Mouse (Mus musculus) heart, postnatal 0 days (tissue): ENCODE results near the gene Nrip1. TPM values are rescaled to one million over a fixed set of nuclear protein-coding genes. Genes with fewer than 3 reads are reported as not detected.

ENCODE experiments used
- ATAC-seq: fragments of 200-750 bp; cut with Nextera tagmentation; 2 replicates; pipeline ENCODE4 v1.8.0; 2017; ENCODE audit warnings: low read depth, moderate number of reproducible peaks, moderate library complexity; ENCODE audit not compliant: insufficient read depth
- DNase-seq: peaks from one replicate; pipeline ENCODE4 v3.0.0-alpha.2; 2016; ENCODE audit warnings: low spot score
- H3K27ac ChIP-seq: fragments of 300-500 bp; sonication (generic); 2 replicates; pipeline ENCODE4 v1.5.1; 2014; ENCODE audit warnings: low read depth, mild to moderate bottlenecking
- H3K27me3 ChIP-seq: fragments of 300-500 bp; sonication (generic); 2 replicates; pipeline ENCODE4 v1.6.1; 2014; ENCODE audit warnings: low read length, mixed read lengths; ENCODE audit not compliant: control insufficient read depth, insufficient read depth
- H3K36me3 ChIP-seq: fragments of 300-500 bp; sonication (generic); replicated peaks from 2 replicates; pipeline ENCODE4 v1.6.1; 2014; ENCODE audit warnings: low read length, mixed read lengths; ENCODE audit not compliant: control insufficient read depth, insufficient read depth
- H3K4me1 ChIP-seq: fragments of 300-500 bp; sonication (generic); 2 replicates; pipeline ENCODE4 v1.6.1; 2014; ENCODE audit warnings: antibody characterized with exemption; ENCODE audit not compliant: control insufficient read depth, insufficient read depth
- H3K4me2 ChIP-seq: fragments of 300-500 bp; sonication (generic); 2 replicates; pipeline ENCODE4 v1.6.1; 2014; ENCODE audit warnings: low read depth, mild to moderate bottlenecking, low read length, moderate library complexity
- H3K4me3 ChIP-seq: fragments of 300-500 bp; sonication (generic); 2 replicates; pipeline ENCODE4 v1.5.1; 2014; ENCODE audit warnings: low read depth, low read length
- H3K9ac ChIP-seq: fragments of 300-500 bp; sonication (generic); replicated peaks from 2 replicates; pipeline ENCODE4 v1.6.1; 2014; ENCODE audit warnings: low read depth, low read length, mixed read lengths
- H3K9me3 ChIP-seq: fragments of 300-500 bp; sonication (generic); replicated peaks from 2 replicates; pipeline ENCODE4 v1.6.1; 2016; ENCODE audit warnings: low read length; ENCODE audit not compliant: control insufficient read depth
- CTCF ChIP-seq: IDR thresholded peaks from 2 replicates; pipeline ENCODE4 v1.5.1; 2016; ENCODE audit warnings: antibody characterized with exemption, control low read depth, low read depth
- EP300 ChIP-seq: IDR thresholded peaks from 2 replicates; pipeline ENCODE4 v1.6.1; 2016; ENCODE audit warnings: antibody characterized with exemption, low read depth
- WGBS: fragments of 180-500 bp; shearing (Covaris S2); extraction: QIAGEN DNeasy Blood & Tissue Kit; methylation state at CpG from one replicate; pipeline ENCODE4 v1.1.7; 2014; 5-methylcytosine and 5-hydroxymethylcytosine counted together
- polyA plus RNA-seq: library from polyadenylated mRNA; unstranded; fragments of >200 nt; fragmentation: Nextera tagmentation; extraction: Ambion mirVana; gene quantifications from 2 replicates; pipeline ENCODE4 v1.2.1, GENCODE M21; 2015
- total RNA-seq: library from RNA; depleted of rRNA; stranded (reverse); fragments of >200 nt; gene quantifications from 2 replicates; pipeline ENCODE4 v1.2.3, GENCODE M21; 2014; ENCODE audit warnings: low replicate concordance

Nrip1 gene
- total and polyA plus RNA-seq, 2 experiments from 2014 or later = 9.0 to 13.3 TPM

DNA sequence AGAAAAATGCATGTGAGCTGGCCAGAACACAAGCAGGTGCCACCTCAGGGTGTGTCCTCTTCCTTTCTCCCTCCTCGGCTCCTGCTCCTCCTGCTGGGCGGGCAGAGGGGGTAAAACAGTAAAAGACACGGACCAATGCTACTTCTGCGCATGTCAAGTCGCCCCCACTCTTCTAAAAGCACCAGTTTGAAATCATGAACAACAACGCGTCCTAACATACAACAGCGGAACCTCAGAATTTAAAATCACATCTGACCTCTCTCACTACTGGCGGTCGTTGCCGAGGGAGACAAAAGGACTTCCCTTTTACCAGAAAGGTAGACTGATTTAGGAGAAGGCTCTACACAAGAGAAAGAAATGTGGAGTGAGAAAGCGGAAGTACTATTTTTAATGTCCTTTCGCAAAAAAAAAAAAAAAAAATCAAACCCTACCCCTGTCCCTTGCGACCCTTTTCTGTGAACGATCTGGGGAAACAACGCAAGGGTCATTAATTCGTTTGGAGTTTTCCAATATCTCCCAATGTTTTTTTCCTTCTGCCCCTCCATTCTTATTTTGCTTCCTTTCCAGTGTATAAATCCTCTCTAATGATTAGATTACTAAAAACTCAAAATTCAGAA, 7.7 kb downstream of the Nrip1 start:
- DNase-seq (no peak), ATAC-seq (no peak)
- Histone ChIP-seq H3K4me3 (no peak overlapping the region), H3K27me3 (no peaks in the 10 kb centered on the region), H3K27ac (no peak overlapping the region), H3K9ac (no peak overlapping the region), H3K4me2 (no peak overlapping the region), H3K36me3 (no peaks in the 10 kb centered on the region; the same call in 1 of the 2 replicates), H3K4me1 (peaks cover 32% of the 10 kb centered on the region), H3K9me3 (no peaks in the 10 kb centered on the region)
- TF ChIP-seq CTCF = no peak
- TF ChIP-seq EP300 = no peak
- 85% methylated on average over 17 of the region's 17 CpGs for WGBS

DNA sequence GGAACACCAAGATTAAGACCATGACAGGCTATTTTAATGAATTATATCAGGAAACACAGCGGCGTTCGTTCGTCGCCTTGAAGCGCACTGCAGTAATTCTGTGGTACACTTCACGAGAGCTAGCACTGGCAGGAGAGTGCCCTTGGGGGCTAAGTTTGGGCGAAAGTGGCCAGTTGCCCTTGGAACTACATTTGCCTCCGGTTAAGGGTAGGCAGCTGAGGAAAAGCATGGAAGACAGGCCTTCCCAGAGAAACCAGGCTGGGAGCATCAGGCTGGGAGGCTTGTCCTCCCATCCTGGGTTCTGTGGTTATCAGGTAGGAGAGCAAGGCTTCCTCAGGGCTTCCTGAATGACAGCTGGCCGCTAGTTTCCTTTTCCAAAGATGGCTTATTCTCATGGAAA, 8.4 kb downstream of the Nrip1 start:
- H3K9ac ChIP-seq = no peak overlapping the region
- 77% methylated on average over 10 of the region's 10 CpGs for WGBS
- H3K36me3 ChIP-seq = no peaks in the 10 kb centered on the region; the same call in 1 of the 2 replicates
- no peaks in the 10 kb centered on the region for H3K27me3 ChIP-seq
- DNase-seq (no peak), ATAC-seq (no peak)
- no peak overlapping the region for H3K27ac ChIP-seq
- no peaks in the 10 kb centered on the region for H3K9me3 ChIP-seq
- no peak overlapping the region for H3K4me3 ChIP-seq
- no peak for TF ChIP-seq CTCF
- TF ChIP-seq EP300 = no peak
- H3K4me2 ChIP-seq = no peak overlapping the region
- peaks cover 26% of the 10 kb centered on the region for H3K4me1 ChIP-seq

DNA sequence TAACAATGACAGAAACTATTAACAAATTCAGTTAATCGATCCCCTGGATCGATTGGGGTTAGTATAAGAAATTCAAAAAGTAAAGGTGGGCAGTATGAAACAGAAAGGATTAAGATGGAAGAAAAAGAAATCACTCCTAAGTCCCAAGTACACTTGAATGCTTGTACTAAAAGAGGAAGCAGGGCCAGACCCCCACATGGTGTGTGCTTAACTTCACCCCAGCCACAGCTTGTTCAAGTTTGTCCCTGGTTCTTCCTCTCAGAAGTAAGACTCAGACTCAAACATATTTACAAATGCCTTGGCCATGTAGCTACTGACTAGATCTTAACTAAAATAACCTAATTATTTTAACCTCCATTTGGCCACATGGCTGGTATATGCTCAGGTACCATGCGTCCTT, 10.0 kb downstream of the Nrip1 start:
- Histone ChIP-seq H3K9me3 (no peaks in the 10 kb centered on the region), H3K9ac (no peak overlapping the region), H3K36me3 (no peaks in the 10 kb centered on the region; the same call in 1 of the 2 replicates), H3K4me1 (peaks cover 20% of the 10 kb centered on the region), H3K4me3 (no peak overlapping the region), H3K27me3 (no peaks in the 10 kb centered on the region), H3K4me2 (no peak overlapping the region), H3K27ac (no peak overlapping the region)
- WGBS = 90% methylated on average over 3 of the region's 3 CpGs
- no peak for DNase-seq
- TF ChIP-seq CTCF (no peak), EP300 (no peak)
- ATAC-seq = no peak

DNA sequence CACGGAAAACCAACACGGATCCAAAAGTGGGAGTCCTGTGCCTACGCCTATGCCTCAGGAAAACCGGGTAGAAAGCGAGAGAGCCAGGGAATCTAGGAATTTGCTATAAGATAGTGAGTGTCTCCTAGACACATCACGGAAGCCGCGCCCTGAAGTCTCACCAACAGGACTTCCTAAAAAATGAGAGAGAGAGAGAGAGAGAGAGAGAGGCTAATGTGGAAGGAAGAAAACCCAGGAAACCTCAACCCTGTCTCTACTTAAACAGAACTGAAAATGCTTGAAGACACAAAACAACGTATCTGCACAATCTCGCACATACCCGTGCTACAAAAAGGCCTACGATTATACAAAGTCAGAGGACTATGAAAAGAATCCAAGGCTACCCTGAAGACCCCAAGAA, 10.6 kb downstream of the Nrip1 start:
- 90% methylated on average over 12 of the region's 12 CpGs for WGBS
- Histone ChIP-seq H3K27me3 (no peaks in the 10 kb centered on the region), H3K4me1 (peaks cover 14% of the 10 kb centered on the region; the same call in 1 of the 2 replicates), H3K4me3 (no peak overlapping the region), H3K36me3 (no peaks in the 10 kb centered on the region; the same call in 1 of the 2 replicates), H3K27ac (no peak overlapping the region), H3K4me2 (no peak overlapping the region), H3K9ac (no peak overlapping the region), H3K9me3 (no peaks in the 10 kb centered on the region)
- ATAC-seq (no peak), DNase-seq (no peak)
- TF ChIP-seq CTCF = no peak
- no peak for TF ChIP-seq EP300

DNA sequence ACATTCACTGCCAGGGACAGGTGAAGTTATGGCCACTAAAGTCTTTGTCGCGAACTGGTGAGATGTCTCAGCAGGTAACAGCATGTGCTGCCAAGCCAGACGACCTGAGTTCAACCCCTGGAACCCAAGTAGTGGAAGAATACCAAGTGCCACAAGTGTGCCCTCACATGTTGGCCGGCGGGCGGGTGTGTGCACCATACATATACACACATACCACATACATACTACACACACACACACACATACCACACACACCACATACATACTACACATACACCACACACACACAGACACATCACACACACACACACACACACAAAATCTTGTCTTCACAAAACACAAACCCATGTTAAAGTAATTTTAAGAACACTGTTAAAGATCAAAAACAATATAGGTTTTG, 13.2 kb downstream of the Nrip1 start:
- Histone ChIP-seq H3K9me3 (no peaks in the 10 kb centered on the region), H3K4me2 (no peak overlapping the region), H3K27ac (no peak overlapping the region), H3K36me3 (no peaks in the 10 kb centered on the region), H3K9ac (no peak overlapping the region), H3K27me3 (no peaks in the 10 kb centered on the region), H3K4me1 (peaks cover 6% of the 10 kb centered on the region; the same call in 1 of the 2 replicates), H3K4me3 (no peak overlapping the region)
- DNase-seq (no peak), ATAC-seq (no peak; the same call in 1 of the 2 replicates)
- 84% methylated on average over 6 of the region's 6 CpGs for WGBS
- no peak for TF ChIP-seq EP300
- TF ChIP-seq CTCF = no peak

DNA sequence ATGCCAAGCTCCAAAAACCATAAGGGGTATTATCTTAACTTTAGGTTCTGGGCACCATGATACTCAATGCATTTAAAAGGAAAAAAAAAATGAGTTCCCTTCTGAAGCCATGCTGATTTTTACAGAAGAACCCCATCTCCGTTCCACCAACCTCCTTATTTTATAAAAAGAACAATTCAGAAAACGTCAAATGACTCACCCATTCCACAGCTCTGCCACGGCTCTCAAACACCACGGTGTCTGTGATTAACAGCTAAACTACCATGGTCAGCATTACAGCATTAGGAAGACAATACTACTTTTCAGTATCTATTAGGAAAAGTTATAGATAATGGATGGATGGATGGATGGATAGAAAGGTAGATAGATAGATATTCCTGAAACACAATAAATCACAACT, 14.9 kb downstream of the Nrip1 start:
- H3K36me3 ChIP-seq = no peaks in the 10 kb centered on the region
- no peaks in the 10 kb centered on the region for H3K9me3 ChIP-seq
- ATAC-seq (no peak), DNase-seq (no peak)
- no peak overlapping the region for H3K9ac ChIP-seq
- no peaks in the 10 kb centered on the region for H3K27me3 ChIP-seq
- WGBS = 55% methylated on average over 4 of the region's 4 CpGs
- H3K4me1 ChIP-seq = peaks cover 4% of the 10 kb centered on the region; the same call in 1 of the 2 replicates
- no peak overlapping the region for H3K4me2 ChIP-seq
- no peak overlapping the region for H3K4me3 ChIP-seq
- TF ChIP-seq CTCF (no peak), EP300 (no peak)
- no peak overlapping the region for H3K27ac ChIP-seq
